Mouse (Mus musculus): Measurements from ENCODE around the gene Atf3.

Atf3 gene

DNA sequence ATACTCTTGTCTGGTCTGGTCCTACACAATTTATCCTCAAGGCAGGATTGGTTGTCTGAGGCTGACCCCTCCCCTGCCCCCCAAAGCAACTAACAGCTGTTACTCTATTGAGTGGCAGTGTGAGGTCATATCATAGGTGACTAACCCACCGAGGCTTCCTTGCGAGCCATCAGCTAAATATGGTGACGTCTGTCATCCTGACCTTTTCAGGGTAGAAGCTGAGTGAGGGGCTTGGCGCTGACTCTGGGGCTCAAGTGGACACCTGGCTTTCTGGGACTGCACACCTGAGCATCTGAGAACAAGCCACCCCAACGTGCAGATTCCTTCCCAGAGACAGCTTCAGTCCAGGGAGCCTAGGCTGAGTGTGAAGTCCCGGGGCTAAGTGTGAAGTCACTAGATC lies at the start of gene Atf3:
Gene Atf3 (minus strand): TSS at position 101 of the 400 bp plus-strand sequence.
- DNase-seq, result no peak

DNA sequence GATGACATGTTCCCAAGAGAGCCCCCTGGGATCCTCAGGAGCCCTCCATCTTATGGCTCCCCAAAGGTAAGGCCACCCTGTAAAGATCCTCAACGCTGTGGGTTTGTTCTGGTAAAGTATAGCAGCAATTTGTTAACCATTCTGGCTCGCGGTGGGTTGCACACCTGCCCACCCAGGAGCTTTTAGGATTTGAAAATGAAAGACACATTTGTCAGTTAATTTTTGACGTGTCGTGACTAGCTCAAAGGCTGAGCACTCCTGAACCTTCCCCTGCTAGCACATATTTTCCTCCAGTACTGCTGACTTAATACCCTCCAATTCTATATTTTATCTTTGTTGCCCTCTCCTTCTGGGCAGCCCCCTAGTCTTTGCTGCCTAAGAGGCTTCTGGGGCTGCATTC lies 49.3 kb upstream of the Atf3 start:
- DNase-seq, result no peak

DNA sequence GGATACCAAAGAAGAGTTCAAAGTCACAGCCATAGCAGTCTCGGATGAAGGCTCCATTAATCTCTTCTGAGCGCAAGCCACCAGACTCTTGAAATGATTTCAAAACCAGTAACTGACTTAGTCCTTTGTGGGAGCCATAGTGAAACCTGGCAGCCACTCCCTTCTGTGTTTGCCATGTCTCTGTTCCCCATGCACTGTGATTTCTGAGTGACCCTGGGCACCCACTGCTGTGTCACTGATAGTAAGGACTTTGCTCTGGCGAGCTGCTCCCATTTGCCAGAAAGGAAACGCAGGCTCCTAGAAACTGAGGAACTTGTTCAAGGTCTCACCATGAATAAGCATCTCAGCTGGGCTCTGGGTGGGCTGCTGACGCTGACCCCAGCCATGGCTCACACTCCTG lies 45.6 kb upstream of the Atf3 start:
- no peak for DNase-seq

DNA sequence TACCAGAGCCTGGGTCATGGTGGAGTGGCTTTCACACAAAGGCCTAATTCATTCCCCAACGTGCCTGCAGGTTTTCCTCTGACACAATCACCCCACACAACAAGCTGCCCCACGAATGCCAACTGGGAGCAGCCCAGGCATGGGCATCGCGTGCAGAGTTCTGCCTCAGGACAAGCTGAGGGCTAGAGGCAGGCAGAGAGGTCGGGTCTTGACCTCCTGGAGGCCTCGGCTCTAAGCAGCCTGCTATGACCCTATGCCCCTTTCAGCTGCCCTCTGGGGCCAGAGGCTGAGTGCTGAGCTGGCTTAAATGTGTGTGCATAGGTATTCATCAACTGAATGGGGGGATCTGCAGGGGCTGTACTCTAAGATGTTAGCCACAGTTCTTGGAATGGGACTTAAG lies 44.0 kb upstream of the Atf3 start:
- DNase-seq, result no peak

DNA sequence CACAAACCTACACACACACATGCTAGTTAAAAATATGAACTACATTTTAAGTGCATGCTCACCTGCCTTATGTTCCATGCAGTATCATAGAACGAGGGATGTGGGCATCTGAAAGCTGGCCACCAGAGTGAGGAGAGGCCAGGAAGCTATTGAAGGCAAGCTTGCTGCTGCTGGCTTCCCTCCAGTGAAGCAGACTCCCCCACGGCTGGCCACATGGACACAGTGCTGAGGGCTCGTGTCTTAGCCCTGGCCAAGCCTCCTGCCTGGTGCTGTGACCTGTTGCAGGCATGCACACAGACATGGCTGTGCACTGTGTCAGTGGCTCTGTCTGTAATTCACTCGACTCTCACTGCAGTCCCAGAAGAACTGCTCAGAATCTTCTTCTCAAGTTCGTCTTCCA lies 41.8 kb upstream of the Atf3 start:
- DNase-seq, result no peak

DNA sequence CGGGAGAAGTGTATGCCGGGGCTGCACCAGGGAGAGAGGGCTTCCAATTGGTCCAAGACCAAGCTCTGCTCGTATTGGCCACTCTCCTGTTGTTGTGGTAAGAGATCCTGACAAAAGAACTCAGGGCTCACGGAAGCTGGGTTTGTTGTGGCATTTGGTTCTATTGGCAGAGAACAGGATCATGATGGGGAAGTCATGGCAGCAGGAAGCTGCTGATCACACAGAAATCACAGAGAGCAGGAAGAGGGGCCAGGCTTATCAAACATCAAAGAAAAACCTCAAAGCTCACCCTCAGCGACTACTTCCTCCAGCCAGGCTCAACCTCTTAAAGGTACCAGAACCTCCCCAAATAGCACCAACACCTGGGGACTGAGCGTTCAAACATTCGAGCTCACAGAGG lies 41.3 kb upstream of the Atf3 start:
- DNase-seq, result no peak

DNA sequence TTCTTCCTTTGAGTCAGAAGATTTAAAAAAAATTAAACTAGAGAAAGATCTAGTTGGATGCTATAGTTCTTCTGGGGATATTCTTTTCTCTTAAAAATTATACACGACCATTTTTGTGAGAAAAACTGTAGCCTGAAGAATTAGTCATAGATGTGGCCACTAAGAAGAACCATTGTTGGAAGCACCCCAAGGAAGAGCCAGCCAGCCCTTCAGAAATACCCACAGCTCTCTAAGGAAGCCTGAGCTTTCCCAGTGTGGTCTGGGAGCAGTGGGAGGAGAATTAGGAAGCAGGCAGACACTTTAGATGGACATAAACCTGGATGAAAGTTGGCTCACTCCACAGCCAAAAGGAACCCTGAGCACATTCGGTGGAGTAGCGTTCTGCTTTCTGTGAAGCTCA lies 40.7 kb upstream of the Atf3 start:
- no peak for DNase-seq

DNA sequence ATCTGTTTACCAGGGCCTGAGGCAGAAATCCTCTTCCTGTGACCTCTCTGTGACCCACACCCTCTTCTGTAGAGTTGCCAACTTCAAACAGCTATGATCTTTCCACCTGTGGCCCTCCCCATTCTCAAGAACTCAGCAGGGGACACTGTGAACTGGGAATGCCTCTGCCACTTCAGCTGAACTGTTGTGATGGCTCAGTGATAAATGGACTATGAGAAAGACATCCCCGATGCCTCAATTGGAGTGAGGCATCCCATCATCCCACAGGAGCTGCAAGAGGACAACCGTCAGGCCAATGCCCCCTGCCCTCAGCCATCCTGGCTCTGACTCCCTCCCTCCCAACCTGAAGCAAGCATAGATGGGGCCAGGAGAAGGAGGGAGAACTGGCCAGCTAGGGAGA lies 40.1 kb upstream of the Atf3 start:
- DNase-seq, result no peak

DNA sequence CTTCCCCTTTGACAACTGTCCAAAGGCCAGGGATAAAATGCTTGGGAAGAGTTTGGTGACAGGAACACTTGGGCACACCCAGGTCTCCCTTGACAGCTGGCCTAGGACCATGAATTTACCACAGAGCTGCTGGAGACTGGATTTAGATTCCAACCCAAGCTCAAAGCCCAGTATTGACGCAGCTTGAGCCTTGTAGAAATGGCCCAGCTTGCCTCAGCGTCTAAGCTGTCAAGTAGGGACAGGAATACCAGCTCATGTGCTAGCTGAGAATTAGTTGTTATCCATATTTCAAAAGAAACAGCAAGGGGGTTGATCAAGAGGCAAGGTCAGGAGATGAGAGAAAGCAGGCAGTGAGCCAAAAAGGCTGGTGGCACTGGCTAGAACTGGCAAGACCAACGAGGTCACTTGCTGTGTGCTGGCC lies 39.5 kb upstream of the Atf3 start:
- no peak for DNase-seq

DNA sequence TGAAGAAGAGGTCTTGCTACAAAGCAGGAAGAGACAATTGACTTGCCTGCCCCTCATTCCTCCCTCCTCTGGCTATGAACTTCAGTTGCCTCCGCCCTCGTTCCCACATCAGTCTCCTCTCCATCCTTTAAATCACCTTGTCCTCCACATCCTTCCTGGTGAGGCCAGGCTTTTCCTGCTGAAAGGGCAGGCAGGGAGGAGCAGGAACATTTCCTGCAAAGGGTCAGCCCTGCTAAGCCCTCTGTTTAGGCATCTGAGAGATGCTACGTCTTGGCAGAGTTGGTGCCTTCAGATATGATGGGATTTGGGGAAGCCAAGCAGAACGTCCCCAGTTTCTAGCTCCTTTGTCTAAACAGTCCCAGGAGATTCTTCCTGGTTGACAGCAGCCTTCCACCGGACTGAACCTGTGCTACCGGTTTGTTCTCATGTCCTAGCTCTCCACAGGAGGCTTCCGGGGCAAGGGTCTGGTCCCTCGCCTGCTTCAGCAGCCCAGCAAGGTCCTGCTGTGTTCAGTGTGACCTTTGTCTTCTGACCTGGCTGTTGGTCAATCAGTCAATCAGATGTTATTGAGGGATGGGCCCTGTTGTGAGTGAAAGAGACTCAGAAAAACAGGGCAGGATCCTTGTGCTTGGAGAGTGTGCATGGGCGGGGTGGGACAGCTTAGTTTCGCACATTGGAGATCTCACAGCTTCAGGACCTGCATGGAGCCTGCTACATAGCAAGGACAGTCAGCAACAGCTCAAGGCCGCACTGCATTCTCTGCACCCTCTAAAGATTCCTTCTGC lies 38.9 kb upstream of the Atf3 start:
- DNase-seq, result no peak

DNA sequence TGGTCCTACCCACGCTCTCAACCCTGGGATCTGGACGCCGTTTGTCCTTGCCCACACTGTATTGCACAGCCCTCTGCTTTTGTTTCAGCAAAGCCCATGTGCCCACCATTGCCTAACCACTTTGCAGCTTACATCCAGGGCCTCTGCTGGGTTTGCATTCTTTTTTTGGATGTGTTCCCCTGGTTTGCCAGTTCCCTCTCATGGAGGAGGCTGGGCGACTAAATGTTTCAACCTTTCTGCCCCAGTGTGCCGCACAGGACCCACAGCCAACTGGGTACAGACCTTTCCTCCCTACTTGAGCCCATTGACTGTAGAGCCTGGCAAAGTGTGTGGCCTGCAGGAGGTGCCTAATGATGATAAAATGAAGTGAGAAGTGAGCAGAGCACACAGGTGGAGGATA lies 38.3 kb upstream of the Atf3 start:
- no peak for DNase-seq

DNA sequence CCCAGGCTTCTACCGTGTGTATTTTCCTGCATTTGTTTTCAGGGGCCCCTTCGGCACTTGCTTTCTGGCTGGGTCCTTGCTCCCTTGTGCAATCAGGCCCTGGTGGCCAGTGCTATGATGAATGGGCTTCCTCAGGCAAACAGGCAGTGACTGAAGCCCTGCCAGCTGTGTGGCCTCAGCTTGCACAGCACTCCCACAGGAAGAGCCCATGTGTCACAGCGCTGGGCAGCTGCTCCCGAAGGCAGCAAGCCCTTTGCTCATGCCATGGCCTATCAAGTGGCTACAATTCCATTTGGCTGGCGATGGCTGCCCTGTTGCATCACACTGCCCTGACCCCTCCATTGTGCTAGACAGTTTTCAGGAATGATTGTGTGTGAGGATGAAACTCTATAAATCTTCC lies 36.6 kb upstream of the Atf3 start:
- DNase-seq, result no peak

DNA sequence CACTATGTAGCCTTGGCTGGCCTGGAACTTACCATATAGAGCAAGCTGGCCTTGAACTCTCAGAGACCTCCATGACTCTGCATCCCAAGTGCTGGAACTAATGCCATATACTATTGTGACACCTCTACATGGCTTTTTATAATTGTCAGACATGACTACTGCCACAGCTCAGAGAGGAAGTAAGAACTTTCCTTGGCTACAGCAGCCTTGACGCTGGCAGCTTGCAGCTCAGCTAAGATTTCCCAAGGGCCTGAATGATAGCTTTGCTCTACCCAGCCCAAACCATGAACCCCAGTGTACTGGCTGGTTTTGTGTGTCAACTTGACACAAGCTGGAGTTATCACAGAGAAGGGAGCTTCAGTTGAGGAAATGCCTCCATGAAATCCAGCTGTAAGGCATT lies 35.8 kb upstream of the Atf3 start:
- no peak for DNase-seq

DNA sequence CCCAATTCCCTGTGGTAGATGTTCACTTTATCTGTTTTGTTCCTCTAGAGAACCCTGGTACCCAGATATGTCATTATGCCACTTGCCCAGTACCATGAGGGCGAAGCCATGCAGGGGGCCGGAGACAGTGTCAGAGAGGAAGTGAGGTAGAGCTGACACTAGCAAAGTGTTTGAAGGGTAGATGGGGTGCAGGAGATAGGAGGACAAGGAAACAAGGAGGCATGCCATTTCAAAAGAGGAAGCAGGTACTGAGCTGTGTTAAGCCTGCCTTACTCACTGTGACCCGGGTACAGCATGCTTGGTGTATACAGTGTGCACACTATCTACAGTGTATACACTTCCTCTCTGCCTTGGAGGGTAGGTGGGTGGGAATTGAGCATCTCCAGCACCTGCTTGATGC lies 32.1 kb upstream of the Atf3 start:
- DNase-seq, result no peak

DNA sequence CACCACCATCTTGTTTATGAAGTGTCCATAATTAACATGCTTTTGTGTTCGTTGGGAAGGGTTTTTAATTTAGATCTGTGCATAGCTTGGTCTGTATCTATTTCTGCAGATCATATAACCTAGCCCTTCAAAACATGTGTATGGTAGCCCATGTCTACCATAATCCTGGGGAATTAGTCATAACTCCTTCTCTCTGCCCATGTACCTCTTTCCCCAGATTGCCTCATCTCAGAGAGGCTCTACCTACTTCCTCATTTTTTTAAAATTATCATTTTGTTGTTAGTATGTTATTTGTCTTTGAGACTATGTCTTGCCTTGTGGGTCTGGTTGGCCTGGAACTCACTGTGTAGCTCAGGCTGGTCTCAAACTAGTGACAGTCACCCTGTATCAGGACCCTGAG lies 30.6 kb upstream of the Atf3 start:
- DNase-seq, result no peak

DNA sequence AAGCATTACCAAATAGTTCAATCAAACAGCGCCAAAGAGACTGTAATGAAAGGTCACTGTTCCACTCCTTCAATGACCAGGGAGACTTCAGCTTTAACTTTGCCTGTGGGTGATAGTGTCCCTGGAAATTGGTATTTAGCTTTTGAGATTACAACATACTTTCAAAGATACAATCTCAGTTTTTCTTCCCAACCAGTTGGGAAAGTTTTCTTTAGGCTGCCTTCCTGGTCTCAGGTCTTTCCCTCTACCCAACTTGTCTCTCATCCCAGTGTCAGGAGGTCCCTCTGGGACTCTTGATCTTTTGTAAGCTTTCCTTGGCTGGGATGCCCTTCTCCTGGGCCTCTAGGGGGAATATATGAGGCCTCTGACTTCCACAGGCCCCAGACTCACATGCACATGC lies 29.7 kb upstream of the Atf3 start:
- DNase-seq, result no peak

DNA sequence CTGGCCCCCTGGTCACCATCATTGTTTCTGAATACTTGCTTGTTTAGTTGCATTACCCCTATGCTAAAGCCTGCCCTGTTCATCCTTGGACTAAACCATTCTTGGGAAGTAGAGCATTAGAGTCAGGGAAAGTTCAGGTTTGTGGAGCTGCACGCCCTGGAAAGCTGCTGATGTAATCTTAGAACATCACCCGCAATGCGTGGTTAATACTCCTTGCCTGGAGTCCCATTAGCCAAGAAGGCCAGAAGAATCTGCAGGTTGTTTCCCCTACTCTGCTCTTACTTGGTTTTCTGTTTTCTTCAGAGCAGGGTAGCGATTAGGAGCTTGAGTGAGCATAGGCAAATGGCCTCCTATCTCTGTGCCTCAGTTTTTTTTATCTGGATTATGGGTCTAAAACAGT lies 26.0 kb upstream of the Atf3 start:
- no peak for DNase-seq

DNA sequence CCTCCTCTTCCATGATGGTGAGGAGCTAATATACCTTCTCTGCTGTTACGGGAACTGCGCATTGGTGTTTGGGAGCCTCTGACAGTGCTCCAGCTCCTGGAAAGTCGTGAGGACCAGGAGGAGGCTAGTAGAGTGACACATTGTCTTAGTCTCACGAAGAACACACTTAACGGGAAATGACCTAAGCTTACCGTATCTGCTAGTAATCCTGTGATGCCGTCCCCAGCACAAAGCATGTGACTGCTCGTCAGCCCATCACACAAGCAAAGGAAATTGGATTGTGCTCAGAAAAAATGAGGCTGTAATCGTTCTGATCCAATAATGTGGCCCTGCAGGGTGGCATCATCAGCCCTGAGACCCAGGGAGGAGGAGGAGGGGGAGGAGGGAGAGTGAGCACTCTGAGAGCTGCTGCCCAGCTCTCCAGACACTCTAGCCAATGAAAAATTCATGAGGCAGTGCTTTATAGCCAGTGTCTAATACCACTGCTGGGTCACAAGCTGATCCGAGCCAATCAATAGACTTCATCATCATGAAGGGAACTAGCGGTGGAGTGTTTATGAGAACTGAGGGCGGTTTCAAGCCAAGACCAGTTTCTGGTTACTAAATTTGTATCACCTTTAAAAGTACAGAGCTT lies 24.3 kb upstream of the Atf3 start:
- DNase-seq, result no peak

DNA sequence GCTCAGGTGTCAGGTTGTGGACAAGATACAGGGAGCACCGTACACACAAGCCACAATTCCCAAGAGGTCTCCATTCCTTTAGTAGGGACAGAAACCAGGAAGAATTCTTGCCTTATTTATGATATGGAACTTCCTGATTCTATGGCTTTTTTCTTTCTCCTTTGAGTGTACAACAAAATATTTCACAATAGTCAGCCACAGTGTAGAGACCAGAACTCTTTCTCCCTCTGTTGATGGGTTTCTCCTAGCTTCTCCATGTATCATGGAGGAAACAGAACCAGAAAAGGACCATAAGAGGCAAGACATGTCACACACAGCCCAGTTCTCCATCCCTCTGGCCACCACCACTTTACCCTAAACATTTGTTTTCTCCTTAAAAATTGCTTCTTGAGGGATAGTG lies 23.7 kb upstream of the Atf3 start:
- no peak for DNase-seq

DNA sequence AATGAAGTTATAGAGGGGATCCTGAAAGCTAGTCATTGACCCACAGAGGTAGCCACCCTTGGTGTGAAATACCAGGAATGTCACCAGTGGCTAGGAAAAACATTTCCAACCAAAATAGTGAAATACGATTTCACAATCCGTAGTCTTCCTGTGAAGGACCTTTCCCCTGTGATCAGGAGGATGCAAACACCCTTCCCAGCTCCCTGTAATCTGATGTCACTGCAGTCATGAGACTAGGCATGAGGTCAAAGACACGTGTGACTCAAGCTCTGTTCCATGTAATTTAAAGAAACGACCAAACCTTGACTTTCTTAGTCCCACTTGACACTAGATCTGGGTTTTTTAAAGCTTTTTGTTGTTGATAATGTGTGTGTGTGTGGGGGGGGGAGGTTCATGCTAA lies 21.8 kb upstream of the Atf3 start:
- no peak for DNase-seq

DNA sequence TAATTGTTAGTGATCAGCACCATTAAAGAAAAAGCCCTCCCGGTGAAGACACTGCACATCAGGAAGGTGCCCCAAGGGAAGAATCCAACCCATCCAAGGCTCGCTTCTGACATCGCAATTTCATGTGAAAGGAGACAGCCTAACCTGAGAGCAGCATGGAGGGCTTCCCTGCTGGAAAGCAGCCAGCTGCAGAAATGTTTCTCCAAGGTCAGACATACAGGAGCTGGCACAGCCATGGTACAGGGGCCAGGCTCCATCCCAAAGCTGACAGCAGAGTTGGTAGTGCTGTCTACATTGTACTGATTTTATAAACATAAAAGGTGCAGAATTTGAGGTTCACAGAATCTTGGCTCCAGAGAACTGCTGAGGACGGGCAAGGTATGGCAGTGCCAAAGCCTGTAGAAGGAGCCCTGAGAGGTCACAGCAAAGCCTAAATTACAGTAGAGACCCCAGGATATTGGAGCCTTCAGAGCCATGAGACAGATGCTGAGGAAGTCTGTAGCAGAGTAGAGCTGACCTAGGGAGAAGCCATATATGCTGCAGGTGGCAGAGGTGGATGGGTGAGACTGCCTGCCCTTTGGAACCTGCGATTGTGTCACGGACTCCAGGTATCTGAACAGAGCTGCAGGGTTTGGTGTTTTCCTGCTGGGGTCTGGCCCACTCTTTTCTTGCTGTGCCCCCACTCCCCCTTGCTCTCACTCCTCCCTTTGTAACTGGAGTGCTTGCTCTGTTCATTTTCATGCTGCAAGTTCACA lies 18.1 kb upstream of the Atf3 start:
- DNase-seq, result no peak

DNA sequence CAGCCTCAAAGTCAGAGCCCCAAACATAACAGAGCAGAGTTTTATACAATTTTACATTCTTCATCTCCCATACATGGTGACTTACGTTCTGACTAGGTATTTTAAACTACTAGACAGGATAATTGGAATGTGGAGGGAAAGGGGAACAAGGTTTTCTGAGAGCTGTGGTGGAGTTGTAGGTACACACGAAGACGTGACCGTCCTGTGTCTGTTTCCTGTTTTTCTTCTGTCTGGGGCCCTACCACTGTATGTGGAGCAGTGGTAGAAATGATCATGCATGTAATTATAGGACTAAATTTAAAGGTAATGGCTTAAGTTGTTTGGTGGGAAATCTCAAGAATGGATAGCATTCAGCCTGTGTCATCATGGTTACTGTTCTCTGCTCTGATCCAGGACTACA lies 17.0 kb upstream of the Atf3 start:
- no peak for DNase-seq

DNA sequence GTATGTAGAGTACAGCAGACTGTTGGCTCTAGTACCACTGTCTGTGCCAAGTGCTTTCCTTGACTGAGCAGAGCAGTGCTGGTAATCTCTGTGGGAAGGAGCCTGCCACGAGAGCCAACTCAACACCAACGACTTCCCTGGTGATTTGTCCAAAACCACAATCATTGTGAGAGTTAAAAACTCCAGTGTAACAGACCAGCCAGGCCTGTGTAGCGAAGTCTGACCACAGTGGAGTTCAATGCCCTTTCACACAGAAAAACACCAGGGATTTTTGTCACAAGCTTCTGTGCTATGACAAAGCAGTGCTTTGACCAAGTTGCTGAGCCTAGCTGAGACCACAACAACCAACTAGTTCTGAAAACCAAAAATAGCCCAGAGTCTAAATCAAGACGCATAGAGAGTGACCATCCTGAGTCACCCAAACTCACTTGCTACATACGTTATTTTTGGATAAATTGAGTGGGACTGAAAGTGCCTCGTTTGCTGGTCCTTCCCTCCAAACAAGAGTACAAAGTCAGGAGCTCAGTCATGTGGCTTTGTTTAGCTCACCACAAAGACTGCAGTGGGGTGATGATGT lies 12.6 kb upstream of the Atf3 start:
- no peak for DNase-seq

DNA sequence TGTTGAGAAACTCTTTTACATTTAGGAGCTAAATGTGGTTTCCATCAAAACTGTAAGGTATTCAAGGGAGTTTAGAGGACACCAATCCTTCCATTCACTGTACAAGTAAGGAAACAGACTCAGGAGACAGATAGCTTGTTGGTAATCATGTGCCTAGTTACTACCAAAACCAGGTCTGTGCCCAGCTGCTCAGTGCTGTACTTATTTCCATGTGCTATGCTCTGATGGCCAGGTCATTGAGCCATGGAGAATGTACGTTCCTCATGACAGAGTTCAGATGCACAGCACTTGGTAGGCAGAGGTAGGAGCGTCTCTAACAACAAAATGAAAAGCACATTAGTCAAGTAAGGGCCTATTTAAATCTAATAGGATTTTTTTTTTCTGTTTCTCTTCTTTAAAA lies 8.7 kb upstream of the Atf3 start:
- DNase-seq, result no peak
